Mouse (Mus musculus): ENCODE results near the gene Kctd12.

Gene Kctd12

GRCm38 (mm10) chr14:102982627-102983540, at the start of gene Kctd12:
TSS of gene Kctd12 (minus strand) at chr14:102982637.
- peak; percentile 76 for DNase-seq (ENCODE audit: low read depth, low spot score)

- DNase-seq (ENCODE audit: low read depth, low spot score): no peak
Measured at GRCm38 (mm10) chr14:103029203-103029602, 46.8 kb upstream of the Kctd12 start.

- DNase-seq (ENCODE audit: low read depth, low spot score): no peak
Measured at GRCm38 (mm10) chr14:103020046-103020445, 37.6 kb upstream of the Kctd12 start.

GRCm38 (mm10) chr14:103017009-103017408, 34.6 kb upstream of the Kctd12 start:
- DNase-seq (ENCODE audit: low read depth, low spot score): no peak

- peak; percentile 74 for DNase-seq (ENCODE audit: low read depth, low spot score)
Measured at GRCm38 (mm10) chr14:103012563-103013150, 30.2 kb upstream of the Kctd12 start.

GRCm38 (mm10) chr14:103011782-103012181, 29.3 kb upstream of the Kctd12 start:
- DNase-seq (ENCODE audit: low read depth, low spot score): no peak

GRCm38 (mm10) chr14:103007737-103008136, 25.3 kb upstream of the Kctd12 start:
- DNase-seq (ENCODE audit: low read depth, low spot score): no peak

- peak; percentile 86 for DNase-seq (ENCODE audit: low read depth, low spot score)
Measured at GRCm38 (mm10) chr14:102994662-102995561, 12.5 kb upstream of the Kctd12 start.

GRCm38 (mm10) chr14:102990765-102991164, 8.3 kb upstream of the Kctd12 start:
- DNase-seq (ENCODE audit: low read depth, low spot score): no peak

- DNase-seq (ENCODE audit: low read depth, low spot score): no peak
Measured at GRCm38 (mm10) chr14:102989866-102990265, 7.4 kb upstream of the Kctd12 start.

- DNase-seq (ENCODE audit: low read depth, low spot score): no peak
Measured at GRCm38 (mm10) chr14:102989254-102989653, 6.8 kb upstream of the Kctd12 start.

GRCm38 (mm10) chr14:102987626-102988025, 5.2 kb upstream of the Kctd12 start:
- DNase-seq (ENCODE audit: low read depth, low spot score): no peak

GRCm38 (mm10) chr14:102983686-102984085, 1.2 kb upstream of the Kctd12 start:
- no peak for DNase-seq (ENCODE audit: low read depth, low spot score)

- DNase-seq (ENCODE audit: low read depth, low spot score): peak; percentile 51
Measured at GRCm38 (mm10) chr14:102982016-102982626, 316 bp downstream of the Kctd12 start.

- DNase-seq (ENCODE audit: low read depth, low spot score): peak; percentile 43
Measured at GRCm38 (mm10) chr14:102981441-102982015, 909 bp downstream of the Kctd12 start.

- DNase-seq (ENCODE audit: low read depth, low spot score): no peak
Measured at GRCm38 (mm10) chr14:102980986-102981385, 1.5 kb downstream of the Kctd12 start.

GRCm38 (mm10) chr14:102980481-102980880, 2.0 kb downstream of the Kctd12 start:
- no peak for DNase-seq (ENCODE audit: low read depth, low spot score)

GRCm38 (mm10) chr14:102979831-102980230, 2.6 kb downstream of the Kctd12 start:
- no peak for DNase-seq (ENCODE audit: low read depth, low spot score)

GRCm38 (mm10) chr14:102975865-102976264, 6.6 kb downstream of the Kctd12 start:
- DNase-seq (ENCODE audit: low read depth, low spot score): no peak

GRCm38 (mm10) chr14:102968824-102969223, 13.6 kb downstream of the Kctd12 start:
- no peak for DNase-seq (ENCODE audit: low read depth, low spot score)

GRCm38 (mm10) chr14:102966241-102966640, 16.2 kb downstream of the Kctd12 start:
- DNase-seq (ENCODE audit: low read depth, low spot score): no peak
